Mouse (Mus musculus) thymus, postnatal 14 days (tissue): ENCODE data around the gene Rapgef4.
A peak's percentile ranks its signal among the peaks of the same experiment; 100 is the strongest.

Experiments
- DNase-seq: peaks from one replicate; pipeline ENCODE4 v3.0.0; 2021

The Rapgef4 gene

DNA sequence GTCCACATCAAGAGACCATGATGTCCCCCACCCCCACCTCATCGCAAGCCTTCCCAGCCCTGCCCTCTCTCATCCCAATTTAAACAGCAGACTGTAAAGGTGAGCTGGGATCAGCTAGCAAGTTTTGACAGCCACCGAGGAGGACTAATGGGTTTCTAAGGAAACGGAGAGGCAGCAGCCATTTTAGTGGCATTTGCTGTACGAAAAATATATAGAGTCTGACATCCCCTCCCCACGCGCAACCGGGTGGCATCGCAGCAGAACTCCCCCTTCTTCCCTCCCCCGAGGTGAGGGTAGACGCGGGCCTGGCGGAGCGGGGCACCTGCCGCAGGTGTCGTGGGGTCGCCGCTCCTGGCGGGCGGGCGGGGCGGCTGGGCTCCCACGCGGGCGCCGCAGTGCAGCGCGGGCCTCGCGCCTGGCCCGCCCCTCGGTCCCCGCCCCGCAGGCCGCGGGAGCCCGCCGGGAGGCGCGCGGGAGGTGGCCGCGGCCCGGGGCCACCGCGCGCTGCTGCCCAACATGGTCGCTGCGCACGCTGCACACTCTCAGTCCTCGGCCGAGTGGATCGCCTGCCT is at the start of gene Rapgef4:
Rapgef4 (plus strand) TSS at position 470 of the 572 bp plus-strand sequence.
- peak; percentile 13 for DNase-seq

DNA sequence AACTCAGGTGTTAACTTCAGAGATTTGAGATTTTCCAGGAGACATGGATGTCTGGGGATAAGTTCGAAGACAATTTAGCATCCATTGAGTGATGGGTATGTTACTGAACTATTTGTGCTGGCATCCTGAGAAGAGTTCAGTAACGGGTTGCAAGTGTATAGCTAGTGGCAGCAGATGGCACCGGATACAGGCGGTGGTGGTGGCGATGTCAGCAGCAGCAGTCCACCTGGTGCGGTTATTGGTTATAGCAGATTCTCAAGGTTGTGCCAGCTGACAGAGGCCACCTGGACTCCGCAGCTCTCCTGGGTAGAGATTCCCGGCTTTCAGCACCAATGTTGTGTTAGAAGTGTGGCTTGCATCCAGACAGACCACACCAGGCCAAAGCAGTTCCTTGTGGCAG is 47.0 kb upstream of the Rapgef4 start:
- no peak for DNase-seq

DNA sequence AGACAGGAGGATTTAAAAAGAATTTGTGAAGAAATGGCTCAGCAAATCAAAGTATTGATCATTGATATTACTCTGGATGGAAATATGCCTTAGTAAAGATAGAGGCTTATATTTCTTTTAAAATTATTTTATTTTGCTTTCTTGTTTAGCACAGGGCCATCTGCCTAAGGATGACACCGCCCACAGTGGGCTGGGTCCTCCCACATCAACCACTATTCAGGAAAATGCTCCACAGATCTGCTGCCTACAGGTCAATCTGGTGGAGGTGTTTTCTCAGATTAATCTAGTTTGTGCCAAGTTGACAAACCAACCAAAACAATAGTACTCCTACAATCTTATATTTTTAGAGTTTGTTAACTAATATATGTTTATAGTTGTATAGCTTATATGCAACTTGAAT is 44.3 kb upstream of the Rapgef4 start:
- DNase-seq = no peak

DNA sequence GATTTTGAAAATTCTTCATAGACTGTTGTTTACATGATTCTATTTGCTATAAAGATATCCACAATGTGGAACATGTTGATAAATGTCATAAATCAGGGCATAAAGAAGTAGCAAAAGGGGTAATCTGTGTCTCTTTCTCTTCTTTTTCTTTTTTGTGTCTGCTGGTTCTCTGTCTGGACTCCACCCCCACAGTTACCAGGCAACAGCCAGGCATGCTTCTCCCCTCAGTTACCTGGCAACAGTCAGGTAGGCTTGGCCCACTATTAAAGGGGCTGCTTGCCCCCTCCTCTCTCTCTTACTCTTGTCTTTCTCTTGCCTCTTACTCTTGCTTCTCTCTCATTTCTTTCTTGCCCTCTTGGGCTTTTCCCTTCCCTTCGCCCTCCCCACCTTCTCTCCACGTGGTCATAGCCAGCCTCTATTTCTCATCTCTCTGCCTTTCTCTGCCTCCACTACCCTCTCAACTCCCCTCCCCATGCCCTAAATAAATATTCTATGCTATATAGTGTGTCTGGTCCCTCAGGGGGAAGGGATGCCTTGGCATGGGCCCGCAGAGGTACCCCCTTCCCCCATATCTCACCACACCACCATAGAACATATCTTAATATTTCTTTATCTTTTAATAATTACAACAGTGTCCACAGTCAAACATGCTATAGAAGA is 43.3 kb upstream of the Rapgef4 start:
- no peak for DNase-seq

DNA sequence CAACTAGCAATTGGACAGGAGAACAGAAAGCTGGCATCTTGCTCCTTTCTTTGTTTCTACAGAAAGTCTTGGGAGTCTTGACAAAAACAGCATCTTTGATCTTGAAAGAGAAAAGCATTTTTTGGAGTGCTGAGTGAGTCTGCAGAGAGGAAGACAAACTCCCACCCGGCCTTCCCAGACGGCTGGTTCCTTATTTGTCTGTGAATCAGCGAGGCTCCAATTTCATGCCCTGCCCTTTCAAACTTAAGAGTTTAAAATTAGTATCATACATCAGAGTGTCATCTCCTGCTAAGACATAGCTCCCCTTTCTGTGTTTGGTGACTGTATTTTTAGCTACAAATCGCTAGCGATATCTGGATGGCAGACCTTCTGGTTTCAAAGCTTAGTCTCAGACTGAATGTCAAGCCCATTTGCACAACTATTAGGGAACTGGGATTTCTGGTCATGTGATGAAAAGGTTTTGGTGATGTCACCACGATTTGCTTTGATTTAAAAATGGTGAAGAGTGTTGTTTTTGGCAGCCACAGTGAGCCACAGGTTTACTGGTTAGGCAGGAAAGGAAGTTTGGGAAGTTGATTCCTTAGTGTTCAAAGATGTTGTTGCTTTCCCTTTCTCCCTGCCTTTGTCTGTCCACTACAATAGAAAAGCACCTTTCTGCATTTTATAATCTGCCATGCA is 42.2 kb upstream of the Rapgef4 start:
- DNase-seq = no peak

GRCm38 (mm10) chr2:71941005-71941720 is 39.9 kb upstream of the Rapgef4 start:
- DNase-seq = peak; percentile 32

DNA sequence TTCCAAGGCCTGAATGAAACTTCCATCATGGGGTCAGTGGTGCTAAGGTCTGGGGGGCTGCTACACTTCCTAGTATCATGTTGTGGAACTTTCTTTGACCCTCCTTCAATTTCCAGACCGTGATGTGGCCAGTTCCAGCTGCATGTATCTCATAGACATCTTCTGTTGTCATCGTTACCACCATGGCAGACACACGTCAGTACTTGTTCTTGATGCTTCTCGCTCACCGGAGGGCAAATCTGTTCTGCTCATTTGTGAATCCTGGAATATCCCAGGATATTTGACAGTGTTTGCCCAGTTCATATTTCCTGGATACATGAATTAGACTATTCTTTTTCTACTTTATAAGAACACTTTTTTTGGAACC is 39.3 kb upstream of the Rapgef4 start:
- no peak for DNase-seq

DNA sequence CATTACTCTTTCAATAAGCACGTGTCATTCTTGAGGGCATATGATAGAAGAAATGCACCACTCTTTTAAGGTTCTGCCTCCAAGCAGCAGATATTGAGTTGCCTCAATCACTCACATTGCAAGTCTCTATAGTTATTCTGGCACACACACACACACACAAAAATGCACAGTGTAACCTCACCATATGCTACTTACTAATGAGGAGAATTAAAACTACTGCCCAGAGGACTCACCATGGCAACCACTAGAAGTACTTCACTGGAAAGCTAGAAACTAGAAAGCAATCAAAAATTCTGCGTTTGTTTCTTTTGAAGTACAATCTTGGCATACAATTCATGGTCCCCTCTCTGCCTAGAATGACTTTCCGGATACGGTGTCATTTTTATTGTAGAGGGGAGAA is 29.8 kb upstream of the Rapgef4 start:
- no peak for DNase-seq

GRCm38 (mm10) chr2:71955637-71956036 is 25.4 kb upstream of the Rapgef4 start:
- DNase-seq = peak; percentile 45

GRCm38 (mm10) chr2:71956463-71956862 is 24.6 kb upstream of the Rapgef4 start:
- DNase-seq = no peak

- no peak for DNase-seq
These were observed 23.1 kb upstream of the Rapgef4 start for GRCm38 (mm10) chr2:71957951-71958350.

GRCm38 (mm10) chr2:71958393-71958792 is 22.6 kb upstream of the Rapgef4 start:
- DNase-seq = no peak

GRCm38 (mm10) chr2:71964216-71964615 is 16.8 kb upstream of the Rapgef4 start:
- no peak for DNase-seq

DNA sequence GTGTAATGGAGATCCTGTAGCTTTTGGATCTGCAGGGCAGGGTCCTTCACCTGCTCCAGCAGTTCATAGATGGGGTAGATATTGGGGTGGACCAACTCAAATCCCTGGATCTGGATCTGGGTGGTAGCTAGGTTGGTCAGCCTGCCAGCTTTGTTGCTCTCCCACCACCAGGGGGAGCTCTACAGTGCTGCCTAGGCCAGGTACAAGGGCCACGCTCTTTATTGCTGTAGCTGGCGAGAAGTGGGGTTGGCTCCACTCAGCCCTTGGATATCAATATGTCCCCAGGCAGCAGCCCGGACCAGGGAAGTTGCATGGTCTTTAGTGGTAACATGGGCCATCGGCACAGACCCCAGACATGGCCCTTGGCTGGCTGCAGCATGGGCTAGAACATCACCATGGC is 15.6 kb upstream of the Rapgef4 start:
- DNase-seq = peak; percentile 61

GRCm38 (mm10) chr2:71966737-71967136 is 14.3 kb upstream of the Rapgef4 start:
- no peak for DNase-seq

DNA sequence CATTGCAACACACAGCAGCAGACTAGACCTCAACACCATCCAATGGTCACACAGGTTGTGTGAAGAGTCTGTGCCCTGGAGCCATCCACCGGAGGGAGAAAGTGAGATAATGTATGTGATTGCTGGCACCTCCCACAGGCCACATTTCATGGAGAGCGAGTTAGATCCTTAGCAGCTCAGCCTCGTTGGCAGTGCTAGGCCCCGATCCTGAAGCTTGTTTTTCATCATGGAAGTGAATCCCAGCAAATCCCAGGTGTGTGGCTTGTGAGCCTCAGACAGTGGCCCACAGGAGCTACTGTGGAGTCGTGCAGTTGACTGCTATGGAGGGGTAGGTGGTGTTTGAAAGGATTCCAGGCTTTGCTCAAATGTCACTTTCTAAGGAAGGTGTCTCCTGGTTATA is 13.2 kb upstream of the Rapgef4 start:
- DNase-seq = no peak

DNA sequence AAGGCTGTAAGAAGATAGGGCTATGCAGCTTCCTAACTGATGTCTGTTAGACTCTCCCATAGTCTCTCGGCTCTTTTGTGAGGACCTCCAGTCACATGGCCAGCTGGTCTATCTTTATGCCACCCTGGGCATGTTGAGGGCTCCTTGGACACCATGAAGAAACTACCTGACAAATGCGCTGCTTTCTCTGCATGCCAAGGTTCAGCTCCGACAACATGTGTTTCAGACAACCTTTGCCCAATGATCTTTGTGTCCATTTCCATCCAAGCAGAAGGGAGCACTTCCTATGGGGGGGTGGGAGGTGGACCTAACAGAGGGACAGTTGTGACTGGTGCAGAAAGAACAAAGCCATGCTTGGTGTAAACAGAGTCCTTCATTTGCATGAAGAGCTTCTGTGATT is 7.4 kb upstream of the Rapgef4 start:
- no peak for DNase-seq

- DNase-seq = no peak
These were observed 6.7 kb upstream of the Rapgef4 start for GRCm38 (mm10) chr2:71974143-71974846.

DNA sequence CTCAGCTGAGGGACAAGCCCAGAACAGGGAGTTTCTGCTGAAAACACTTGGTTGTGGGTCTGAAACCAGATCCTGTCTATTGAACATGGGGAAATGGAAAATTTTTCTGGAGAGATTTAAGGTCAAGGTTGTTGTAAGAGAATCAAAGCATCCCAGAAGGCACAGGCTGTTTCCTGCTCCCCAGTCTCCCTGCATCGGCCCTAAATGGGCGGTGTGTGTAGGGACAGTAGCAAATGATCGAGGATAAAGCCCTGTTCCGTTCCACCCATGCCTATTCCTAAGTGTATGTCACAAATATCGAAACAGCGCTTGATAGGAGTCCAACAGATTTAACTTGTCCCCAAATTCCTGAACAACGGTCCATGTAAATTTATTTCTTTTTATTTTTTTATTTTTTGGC is 1.1 kb upstream of the Rapgef4 start:
- no peak for DNase-seq

- no peak for DNase-seq
These were observed 357 bp downstream of the Rapgef4 start for GRCm38 (mm10) chr2:71981343-71981851.

DNA sequence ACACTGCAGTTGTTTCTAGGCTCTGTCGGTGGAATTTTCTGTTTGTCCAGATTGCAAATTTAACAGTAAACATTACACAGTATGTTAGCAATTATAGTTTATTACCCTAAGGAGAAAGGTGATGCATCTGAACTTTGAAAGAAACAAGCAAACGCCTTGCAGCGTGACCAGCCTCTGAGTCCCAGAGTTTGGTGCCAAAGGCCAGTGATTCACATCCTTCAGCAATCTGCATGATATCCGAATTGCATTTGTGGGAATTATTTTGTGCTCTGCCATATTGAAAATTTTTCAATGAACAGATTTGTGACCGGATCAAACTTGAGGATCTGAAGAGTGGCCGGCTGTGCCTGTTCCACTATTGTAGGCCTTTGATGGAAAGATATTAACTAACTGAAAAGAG is 856 bp downstream of the Rapgef4 start:
- DNase-seq = no peak

GRCm38 (mm10) chr2:71982868-71983597 is 2.0 kb downstream of the Rapgef4 start:
- no peak for DNase-seq
